Mouse (Mus musculus) mouse embryonic stem cell (cell line): ENCODE measurements around the gene Alg13.

Source experiments
- in situ Hi-C, 2 experiments: fragments of 300-500 bp; cut with MboI; formaldehyde crosslinking; loops; 1 replicate in 1 of 2; 3 replicates in 1 of 2; pipeline ENCODE4 v1.14.3; 2019 to 2020; ENCODE audit warnings: low sequenced_read_pairs in 2 of 2, low pct_unique_long_range_greater_than_20kb in 1 of 2, mixed read lengths in 1 of 2; ENCODE audit not compliant: unreplicated experiment in 1 of 2

Alg13 gene

DNA sequence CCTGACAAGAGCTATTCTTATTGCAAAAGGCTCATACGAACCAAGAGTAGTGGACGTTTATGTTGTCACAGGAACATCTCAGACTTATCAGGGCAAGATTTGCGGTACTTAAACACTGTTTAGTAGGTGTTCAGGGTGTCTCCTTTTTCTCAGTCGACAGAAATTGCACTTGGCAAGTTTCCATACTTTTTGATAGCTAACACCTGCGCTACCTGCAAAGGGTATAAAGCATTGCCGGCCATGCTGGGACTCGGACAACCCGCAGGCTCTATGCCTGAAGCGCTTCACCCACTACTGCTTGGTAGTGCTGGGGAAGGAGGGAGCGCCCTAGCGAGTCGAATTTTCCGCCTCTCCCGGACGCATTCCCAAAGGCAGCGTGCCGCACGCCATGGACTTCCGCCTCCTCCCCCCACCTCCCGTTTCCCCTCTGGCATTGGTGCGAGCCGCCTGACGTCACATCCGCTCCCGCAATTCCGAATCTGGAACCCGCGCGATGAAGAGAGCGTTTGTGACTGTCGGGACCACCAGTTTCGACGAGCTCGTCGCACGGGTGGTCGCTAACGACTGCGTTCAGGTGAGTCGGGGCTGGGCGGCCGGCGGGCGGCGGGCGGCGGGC lies at the start of gene Alg13:
Gene Alg13, plus strand, starts transcription at position 257 of the 616 bp plus-strand sequence.
- in situ Hi-C loops = no loop called here

DNA sequence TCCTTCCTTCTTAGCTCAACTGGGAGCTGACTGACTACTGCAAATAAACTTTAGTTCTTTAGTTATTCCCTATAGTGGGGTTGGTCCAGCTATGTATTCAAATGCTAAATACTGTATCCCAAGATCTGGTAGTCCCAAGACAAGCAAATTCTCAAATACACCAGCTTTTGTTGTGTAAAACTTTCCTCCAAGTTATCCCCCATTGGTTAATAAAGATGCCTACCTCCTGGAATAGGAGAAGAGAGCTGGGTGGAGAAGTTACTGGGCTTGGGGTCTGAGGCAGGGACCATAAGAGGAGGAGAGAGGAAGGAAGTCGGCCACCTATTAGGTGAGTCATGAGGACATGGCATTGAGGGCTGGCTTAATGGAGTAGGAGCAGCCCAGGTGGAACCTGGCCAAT lies 49.0 kb upstream of the Alg13 start:
- in situ Hi-C loops = no loop called here

DNA sequence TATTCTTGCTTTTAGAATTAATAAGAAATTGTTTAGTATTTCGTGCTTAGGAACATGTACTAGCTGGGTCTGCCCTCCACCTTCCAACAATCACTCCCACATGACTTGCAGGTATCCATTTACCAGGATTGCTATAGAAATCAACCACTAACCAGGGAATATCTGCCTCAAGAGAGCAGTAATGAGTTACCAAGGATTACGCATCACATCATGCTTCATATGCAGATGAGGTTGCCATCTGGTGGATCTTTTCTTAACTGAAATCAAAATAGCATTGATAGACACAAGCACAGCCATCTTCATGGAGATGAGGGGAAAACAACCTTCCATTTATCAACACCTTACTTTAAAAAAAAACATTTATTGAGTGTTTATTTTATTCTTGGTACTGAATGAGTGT lies 16.1 kb upstream of the Alg13 start:
- in situ Hi-C loops = no loop called here

DNA sequence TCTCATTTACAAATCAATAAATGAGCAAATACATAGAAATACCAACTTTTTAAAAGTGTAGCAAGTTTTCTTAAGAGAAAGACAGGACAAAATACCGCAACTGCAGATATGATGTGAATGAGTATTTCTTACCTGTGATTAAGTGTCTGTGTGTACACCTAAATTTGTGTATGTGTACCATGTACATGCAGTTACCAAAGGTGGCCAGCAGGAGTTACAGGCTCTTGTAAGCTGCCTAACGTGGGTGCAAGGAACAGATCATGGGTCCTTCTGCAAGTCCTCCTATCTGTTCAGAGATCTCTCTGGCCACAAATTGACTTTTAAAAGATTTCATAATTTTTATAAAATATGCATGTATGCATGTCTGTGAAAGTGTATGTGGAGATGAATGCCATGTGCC lies 11.9 kb upstream of the Alg13 start:
- in situ Hi-C loops = no loop called here

DNA sequence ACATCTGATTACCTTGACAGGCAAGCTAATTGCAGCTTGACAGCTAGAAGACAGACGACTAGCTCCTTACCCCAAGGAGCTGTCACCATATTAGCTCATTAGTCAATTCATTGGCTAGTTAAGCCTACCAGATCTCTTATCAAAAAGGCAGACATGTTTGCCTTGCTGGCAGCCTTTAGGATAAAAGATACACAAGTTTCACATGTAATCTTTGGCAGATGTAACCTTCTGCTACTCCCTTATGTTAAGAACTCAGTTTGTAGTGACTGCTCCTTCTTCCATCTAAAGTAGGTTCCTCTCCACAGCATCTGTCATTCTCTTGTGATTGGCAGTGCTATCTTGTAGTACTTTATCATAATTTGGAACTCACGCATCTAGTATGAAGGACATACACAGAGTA lies 3.6 kb upstream of the Alg13 start:
- in situ Hi-C loops = no loop called here

DNA sequence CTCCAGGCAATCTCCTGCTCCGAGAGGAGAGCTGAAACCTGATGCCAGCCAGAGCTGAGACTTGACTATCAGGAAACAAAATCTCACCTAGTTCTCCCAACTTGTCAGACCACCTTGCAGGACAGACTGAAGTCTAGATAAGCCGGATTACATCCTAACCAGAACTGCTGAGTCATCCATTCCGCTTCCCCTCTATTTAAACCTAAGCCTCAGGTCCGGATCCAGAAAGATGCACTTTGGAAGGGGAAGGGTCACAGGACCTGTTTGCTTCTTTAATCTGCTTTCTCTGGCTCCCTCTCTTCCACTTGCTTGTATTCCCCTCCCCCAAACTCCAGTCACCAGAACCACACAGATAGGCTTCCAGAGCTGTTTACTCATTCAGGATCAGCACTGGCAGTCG lies 2.6 kb upstream of the Alg13 start:
- in situ Hi-C loops = no loop called here

DNA sequence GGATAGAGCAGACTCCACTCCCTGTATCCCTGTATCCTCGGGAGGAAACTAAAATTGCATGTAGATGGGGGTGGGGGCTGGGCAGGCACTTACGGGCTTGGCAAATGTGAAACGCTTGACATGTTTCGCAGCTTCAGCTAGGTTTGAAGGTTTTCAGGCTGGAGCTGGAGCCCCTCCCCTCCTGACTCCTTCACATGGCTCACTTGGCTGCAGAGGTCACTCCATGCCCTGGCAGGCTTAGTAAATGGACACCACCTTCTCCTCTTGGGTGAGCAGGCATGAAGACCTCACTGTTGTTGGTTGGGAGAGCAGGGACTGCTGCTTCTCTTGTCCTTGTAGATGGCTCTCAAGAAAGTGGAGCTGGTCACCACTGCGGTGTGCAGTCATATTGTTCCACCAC lies 1.6 kb upstream of the Alg13 start:
- in situ Hi-C loops = no loop called here

DNA sequence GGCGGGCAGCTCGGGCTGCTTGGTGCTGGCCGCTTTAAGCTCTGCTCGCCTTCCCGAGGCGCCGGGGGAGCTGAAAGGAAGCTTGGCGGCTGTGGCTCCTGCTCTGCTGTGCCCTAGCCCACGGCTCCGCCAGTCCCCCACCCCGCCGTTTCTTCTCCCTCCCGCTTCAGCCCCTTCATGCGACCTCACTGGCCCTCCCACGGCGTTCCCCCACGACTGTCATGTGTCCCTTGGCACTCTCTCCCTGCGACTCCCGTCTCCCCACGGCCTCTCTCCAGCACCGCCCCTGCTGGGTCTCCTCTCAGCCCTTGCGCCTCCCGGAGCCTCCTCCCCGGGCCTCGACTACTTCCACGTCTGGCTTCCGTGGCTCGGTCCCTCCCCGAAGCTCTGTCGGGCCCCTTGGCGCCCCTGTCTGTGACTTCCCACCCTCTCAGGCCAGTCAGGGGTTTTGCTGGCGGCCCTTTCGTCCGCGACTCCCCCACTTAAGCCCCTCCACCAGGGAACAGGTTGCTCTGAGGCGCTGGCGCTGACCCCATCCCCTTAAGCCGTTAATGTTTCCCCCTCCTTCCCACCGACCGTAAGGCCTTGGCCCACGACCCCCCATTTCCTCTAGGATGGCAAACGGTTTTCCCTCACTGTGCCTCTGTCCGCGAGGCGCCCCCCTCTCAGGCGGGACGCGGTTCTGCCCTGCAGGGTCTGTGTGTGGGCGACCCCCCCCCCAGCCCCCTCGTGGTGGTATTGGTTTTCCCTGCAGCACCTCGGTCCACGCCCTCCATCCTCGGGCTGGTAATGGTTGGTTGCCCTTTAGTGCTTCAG lies 768 bp downstream of the Alg13 start:
- in situ Hi-C loops = no loop called here

DNA sequence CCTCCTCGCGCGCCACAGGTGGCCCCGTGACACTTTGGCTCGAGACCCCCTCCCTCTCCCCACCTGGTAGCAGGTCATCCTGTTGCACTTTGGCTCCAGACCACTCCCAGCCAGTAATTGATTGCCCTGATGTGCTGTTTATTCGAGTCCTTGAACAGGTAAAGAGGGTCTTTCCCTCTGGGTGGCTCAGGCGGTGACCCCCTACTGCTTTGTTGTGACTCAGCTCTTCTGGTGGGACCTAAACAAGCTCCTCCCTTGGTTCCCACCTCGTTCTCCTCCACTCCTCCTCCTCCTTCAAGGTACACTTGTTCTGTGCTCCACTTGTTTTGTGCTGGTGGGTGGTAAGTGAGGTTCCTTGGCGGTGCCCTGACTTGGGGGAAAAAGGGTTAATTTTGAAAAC lies 1.8 kb downstream of the Alg13 start:
- in situ Hi-C loops = no loop called here

DNA sequence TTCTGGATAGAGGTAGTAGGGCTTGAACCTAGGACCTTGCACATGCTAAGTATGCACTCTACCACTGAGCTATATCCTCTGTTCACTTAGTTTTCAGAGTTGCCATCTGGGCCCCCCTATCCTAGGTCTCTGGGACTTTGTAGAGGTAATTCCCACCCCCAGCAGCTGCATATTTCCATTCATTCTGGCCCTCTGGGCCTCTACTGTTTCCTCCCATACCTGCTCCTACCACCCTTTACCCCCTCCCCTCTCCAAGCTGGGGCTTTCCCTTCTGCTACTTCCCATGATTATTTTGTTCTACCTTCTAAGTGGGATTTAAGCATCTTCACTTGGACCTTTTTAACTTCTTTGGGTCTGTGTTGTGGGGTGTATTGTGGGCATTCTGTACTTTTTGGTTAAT lies 7.8 kb downstream of the Alg13 start:
- in situ Hi-C loops = no loop called here

DNA sequence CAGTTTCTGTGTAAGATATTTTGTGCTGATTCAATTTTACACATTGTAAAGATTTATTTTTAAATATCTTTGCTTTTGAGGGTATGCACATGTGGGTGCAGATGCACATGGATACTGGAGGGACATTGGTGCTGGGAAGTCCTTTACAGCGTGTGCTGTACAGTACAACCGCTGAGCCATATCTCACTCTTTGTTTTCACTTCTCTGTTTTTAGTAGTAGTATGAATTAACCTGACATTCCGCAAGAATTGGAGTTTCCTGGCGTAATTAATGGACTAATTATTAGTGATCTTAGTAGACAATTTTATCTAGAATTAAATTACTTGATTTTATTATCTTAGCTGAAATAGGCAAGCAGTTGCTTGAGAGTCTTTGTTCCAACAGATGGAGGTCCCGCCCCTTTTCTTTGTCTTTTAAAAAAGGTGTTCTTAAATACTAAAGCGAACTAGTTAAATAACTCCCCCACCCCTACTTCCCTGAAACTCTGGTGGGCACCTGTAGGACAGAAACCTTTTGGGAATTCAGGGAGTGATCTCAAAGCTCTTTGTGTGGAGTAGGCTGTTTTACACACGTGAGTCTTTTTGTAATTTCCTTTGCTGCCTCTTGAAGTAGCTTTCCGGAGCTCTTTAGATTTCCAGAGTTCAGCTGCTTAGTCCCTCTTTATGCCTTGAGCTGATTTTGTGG lies 17.9 kb downstream of the Alg13 start:
- in situ Hi-C loops = no loop called here

DNA sequence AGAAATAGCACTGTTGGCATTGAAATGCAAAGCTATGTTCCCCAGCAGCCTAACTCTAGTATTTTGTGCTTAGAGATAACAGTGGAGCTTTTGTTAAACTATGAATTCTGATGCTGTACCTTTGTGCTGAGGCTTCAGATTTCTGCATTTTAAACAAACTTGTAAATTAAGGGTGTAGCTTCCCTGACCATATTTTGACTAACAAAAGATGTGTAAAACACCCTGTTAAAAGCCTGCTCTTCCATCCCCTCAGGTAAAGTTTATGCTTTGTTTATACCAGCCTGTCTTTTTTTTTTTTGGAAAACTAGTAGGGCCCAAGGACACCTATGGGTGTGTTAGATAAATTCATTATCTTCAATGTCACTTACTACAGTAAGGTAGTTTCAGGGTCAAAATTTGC lies 20.3 kb downstream of the Alg13 start:
- in situ Hi-C loops = no loop called here

DNA sequence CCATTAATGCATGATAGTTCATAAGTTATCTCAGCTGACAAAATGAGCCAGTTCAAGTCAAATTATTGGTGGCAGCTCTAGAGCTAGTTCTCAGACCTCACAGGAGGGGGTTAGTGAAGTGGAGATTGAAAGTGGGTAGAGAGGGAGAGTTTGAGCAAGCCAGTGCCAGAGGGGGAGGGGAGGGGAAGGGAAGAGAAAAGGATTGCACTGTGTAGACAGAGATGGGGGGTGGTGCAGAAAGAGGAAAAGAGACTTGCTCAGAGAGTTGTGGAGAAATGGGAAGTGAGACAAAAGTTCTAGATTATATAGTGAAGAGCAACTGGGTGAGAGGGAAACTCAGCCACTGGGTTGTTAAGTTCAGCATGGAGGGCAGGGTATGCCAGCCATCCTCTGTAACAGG lies 20.8 kb downstream of the Alg13 start:
- in situ Hi-C loops = no loop called here

DNA sequence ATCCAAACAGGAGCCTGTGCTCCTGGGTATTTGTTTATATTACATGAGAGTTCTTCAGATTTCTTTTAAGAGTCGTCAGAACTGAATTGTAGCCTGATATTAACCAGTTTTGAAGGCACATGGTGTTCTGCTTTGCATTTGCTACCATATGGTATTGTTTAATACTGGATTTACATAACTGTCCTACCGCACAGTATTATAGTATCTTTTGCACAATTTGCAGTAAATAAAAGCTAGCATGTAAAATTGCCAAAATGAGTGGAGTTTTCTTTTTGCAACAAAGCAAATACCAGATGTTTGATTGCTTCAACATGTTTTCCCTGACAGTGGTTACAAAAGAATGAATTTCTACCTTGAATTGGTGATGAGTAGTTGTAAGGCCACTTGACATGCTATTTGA lies 56.6 kb downstream of the Alg13 start:
- in situ Hi-C loops = no loop called here

DNA sequence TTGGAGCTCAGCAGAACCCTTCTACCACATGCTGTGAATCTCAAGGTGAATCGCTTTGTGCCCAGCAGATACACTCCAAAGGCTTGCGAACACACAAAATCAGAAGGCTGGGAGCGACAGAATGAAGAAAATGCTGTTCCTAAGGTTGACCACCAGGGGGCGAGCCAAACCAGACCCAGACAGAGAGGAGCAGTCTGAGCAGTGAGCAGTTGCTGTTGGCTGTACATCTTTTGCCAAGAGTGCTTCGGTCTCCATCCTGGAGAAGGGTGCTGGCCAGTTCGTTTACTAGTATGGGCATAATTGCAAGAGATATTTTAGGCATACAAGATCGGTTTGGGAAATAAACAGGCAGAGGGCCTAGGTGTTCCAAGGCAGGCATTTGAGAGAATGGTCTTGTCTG lies 85.9 kb downstream of the Alg13 start:
- in situ Hi-C loops = loop anchor here (10.0 to 25.0 kb wide), 2 partner anchors 234 to 241 kb away; no protein-coding TSS in a partner anchor

DNA sequence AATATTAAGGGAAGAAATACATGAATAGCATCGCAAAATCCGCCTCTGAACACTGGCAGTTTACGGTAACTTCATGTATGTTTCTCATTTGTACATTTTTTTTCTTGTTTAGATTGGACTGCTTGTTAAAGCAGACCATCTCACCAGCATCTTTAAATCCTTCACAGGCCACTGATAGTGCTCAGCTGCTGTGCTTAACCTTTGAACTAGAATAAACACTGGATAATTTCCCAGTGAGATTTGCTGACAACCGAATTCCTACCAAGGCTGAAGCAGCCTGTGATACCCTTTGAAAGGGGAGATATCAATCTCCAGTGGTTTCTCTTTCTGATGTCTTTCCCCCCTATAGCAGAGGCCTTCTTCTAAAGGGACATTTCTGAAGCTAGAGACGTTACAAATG lies 90.4 kb downstream of the Alg13 start:
- in situ Hi-C loops = loop anchor here (10.0 to 25.0 kb wide), 2 partner anchors 229 to 237 kb away; no protein-coding TSS in a partner anchor

DNA sequence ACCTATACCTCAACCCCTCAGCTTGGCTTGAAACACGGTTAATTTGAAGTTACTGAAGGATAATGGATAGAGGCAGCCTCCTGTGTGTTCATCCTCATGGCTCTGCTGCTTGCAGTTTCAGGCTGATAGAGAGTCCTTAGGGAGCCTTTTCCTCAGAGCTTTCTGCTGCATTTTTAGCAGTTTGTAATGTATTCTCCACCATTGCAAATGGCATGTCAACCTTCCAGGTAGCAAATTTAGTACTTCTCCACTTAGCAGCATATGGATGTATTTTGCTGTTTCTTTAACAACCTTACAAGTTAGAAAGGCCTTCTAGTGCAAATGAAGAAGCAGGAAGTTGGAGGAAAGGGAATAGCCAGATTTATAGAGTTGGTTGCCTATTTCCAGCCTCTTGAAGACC lies 102.7 kb downstream of the Alg13 start:
- in situ Hi-C loops = loop anchor here in 1 of 2 experiments (25.0 kb wide), 1 partner anchor 217 kb away; no protein-coding TSS in a partner anchor

DNA sequence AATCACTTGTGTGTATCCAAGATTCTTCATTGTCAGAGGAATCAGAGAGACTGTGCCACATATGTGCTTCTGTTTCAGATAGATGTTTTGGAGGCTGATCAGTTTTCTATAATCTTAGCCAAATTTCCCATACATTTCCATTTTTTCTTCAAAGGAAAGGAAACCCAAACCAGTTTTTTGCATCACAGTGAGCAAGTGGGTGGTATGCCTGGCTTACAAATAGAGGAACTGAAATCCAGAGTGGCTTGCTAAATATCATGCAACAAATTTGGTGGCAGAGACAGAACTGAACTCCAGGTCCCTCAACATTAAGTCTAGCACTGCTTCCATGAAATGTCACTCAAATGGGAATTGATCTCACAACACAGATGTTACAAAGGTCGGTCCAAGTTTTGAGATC lies 103.5 kb downstream of the Alg13 start:
- in situ Hi-C loops = loop anchor here in 1 of 2 experiments (25.0 kb wide), 1 partner anchor 216 kb away; no protein-coding TSS in a partner anchor

DNA sequence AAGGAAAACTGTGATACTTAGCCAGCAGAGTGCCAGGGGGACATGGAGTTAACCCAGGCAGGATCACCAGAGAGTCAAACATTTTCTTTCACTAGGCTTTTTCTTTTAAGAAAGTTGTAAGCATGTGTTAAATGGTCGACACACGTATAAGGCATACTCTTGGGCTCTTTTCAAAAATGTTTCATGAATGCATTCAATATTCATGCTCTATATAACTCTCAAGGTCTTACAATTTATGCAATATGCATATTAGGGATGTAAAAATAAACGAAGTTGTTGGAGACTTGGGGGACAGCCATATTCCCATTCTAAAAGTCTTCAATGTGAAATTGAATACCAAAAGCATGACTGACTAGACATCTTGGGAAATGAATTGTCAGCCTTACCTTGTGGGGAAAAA lies 106.2 kb downstream of the Alg13 start:
- in situ Hi-C loops = loop anchor here in 1 of 2 experiments (25.0 kb wide), 1 partner anchor 213 kb away; no protein-coding TSS in a partner anchor
